Mouse (Mus musculus): Measurements from ENCODE around the gene Akr1c12. TPM values are rescaled to one million over a fixed set of nuclear protein-coding genes. Genes with fewer than 3 reads are reported as not detected.
"Not testable (repeated sequence)": the region's sequence is repeated elsewhere in the genome, so short reads cannot be mapped to it uniquely, and the experiment has no call there.

Akr1c12 gene
- polyA plus RNA-seq, 1 experiment from 2014 or later, result 215 TPM

GRCm38 (mm10) chr13:4277526-4277925 lies 1.7 kb downstream of the Akr1c12 start:
- H3K27ac ChIP-seq (ENCODE audit: low read depth, low read length), result no peak overlapping the region
- H3K4me1 ChIP-seq (replicated peaks; ENCODE audit: control insufficient read depth, insufficient read depth, low read length), result no peaks in the 10 kb centered on the region
- H3K4me2 ChIP-seq (replicated peaks; ENCODE audit: low read depth), result peak overlapping the region; percentile 62
- H3K36me3 ChIP-seq (ENCODE audit: control insufficient read depth, insufficient read depth), result 0 out of 2 replicates have a peak, but pooled peaks cover 4% of the 10 kb centered on the region
- no peaks in the 10 kb centered on the region for H3K27me3 ChIP-seq (replicated peaks; ENCODE audit: control insufficient read depth, insufficient read depth, low read length)
- WGBS, result 60% methylated on average over 2 of the region's 2 CpGs
- TF ChIP-seq CTCF (IDR thresholded peaks at IDR 0.05; ENCODE audit: low read depth), result no peak
- no peaks in the 10 kb centered on the region for H3K9me3 ChIP-seq (ENCODE audit: control insufficient read depth)
- no peak overlapping the region for H3K4me3 ChIP-seq (ENCODE audit: low read depth, low read length)
- no peak for ATAC-seq
- no peak overlapping the region for H3K9ac ChIP-seq (ENCODE audit: low read depth, low read length)

DNA sequence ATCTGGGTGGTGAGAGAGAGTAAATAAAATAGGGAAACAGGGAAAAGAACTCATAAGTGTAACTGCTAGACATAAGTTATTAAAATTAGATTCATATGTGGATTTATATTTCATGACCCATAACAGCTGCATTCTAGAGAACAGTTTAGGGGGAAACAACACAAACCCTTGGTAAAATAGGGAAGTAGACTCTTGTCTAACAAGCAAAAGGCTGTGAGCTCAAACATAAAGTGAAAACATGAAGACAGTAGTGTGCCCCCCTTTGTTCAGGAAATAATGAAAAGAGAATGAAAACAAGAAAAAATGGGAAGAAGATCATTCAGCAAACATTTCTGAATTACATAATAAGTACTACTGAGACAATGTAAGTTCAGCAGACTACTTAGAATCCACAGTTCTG lies 8.4 kb downstream of the Akr1c12 start:
- Histone ChIP-seq H3K4me2 (replicated peaks; ENCODE audit: low read depth) (no peak overlapping the region), H3K36me3 (ENCODE audit: control insufficient read depth, insufficient read depth) (0 out of 2 replicates have a peak, but pooled peaks cover 9% of the 10 kb centered on the region), H3K4me3 (ENCODE audit: low read depth, low read length) (no peak overlapping the region), H3K4me1 (replicated peaks; ENCODE audit: control insufficient read depth, insufficient read depth, low read length) (no peaks in the 10 kb centered on the region), H3K9ac (ENCODE audit: low read depth, low read length) (no peak overlapping the region), H3K27ac (ENCODE audit: low read depth, low read length) (no peak overlapping the region), H3K9me3 (ENCODE audit: control insufficient read depth) (no peaks in the 10 kb centered on the region), H3K27me3 (replicated peaks; ENCODE audit: control insufficient read depth, insufficient read depth, low read length) (no peaks in the 10 kb centered on the region)
- TF ChIP-seq CTCF (IDR thresholded peaks at IDR 0.05; ENCODE audit: low read depth), result no peak
- no peak for ATAC-seq

DNA sequence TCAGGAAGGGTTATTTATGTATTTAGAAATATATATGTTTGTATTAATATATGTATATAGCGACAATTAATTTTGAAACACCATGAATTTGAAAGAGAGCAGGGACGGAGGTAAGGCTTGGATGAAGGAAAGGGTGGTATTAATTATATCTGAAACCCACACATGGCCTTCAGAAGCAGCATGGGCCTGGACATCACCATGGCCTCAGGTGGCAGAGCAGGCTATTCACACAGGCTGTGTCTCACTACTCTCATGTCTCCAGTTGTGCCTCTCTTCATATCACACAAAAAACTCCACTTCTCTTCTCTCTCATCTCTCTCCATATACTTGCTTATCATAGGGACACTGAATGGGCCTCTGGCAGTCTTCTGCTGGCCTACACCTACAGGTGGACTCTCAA lies 13.8 kb downstream of the Akr1c12 start:
- peak; percentile 39; the same call in 1 of the 2 replicates for ATAC-seq
- H3K36me3 ChIP-seq (ENCODE audit: control insufficient read depth, insufficient read depth); H3K4me1 ChIP-seq (replicated peaks; ENCODE audit: control insufficient read depth, insufficient read depth, low read length); H3K9ac ChIP-seq (ENCODE audit: low read depth, low read length); H3K4me2 ChIP-seq (replicated peaks; ENCODE audit: low read depth); H3K4me3 ChIP-seq (ENCODE audit: low read depth, low read length); H3K27me3 ChIP-seq (replicated peaks; ENCODE audit: control insufficient read depth, insufficient read depth, low read length); H3K9me3 ChIP-seq (ENCODE audit: control insufficient read depth); H3K27ac ChIP-seq (ENCODE audit: low read depth, low read length): not testable (repeated sequence)
- WGBS, result 85% methylated on average over 2 of the region's 2 CpGs

DNA sequence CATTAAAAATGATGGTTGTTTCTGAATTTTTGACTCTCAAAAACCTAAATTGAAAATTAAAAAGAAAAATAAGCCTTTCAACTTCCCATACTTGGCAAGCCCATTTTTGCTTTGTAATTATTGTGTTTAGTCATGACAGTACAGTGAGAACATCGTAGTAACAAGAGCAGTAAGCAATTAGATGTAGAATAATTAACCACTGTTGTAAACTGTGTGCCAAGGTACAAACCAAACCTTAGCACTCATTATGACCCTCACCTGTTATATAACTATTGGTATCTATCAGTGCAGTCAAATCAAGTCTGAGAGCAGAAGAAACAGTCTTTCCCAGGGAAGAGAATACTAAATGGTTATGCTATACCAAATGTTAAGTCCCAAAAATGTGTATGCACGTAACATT lies 14.2 kb downstream of the Akr1c12 start:
- Histone ChIP-seq H3K27ac (ENCODE audit: low read depth, low read length) (peak overlapping the region; percentile 78; the same call in 1 of the 2 replicates), H3K4me3 (ENCODE audit: low read depth, low read length) (no peak overlapping the region), H3K9me3 (ENCODE audit: control insufficient read depth) (no peaks in the 10 kb centered on the region), H3K4me1 (replicated peaks; ENCODE audit: control insufficient read depth, insufficient read depth, low read length) (peaks cover 4% of the 10 kb centered on the region; the same call in 1 of the 2 replicates), H3K27me3 (replicated peaks; ENCODE audit: control insufficient read depth, insufficient read depth, low read length) (no peaks in the 10 kb centered on the region), H3K4me2 (replicated peaks; ENCODE audit: low read depth) (no peak overlapping the region), H3K36me3 (ENCODE audit: control insufficient read depth, insufficient read depth) (0 out of 2 replicates have a peak, but pooled peaks cover 5% of the 10 kb centered on the region), H3K9ac (ENCODE audit: low read depth, low read length) (no peak overlapping the region)
- peak; percentile 99 for ATAC-seq
- no peak for TF ChIP-seq CTCF (IDR thresholded peaks at IDR 0.05; ENCODE audit: low read depth)
- WGBS, result 45% methylated on average over 2 of the region's 2 CpGs

DNA sequence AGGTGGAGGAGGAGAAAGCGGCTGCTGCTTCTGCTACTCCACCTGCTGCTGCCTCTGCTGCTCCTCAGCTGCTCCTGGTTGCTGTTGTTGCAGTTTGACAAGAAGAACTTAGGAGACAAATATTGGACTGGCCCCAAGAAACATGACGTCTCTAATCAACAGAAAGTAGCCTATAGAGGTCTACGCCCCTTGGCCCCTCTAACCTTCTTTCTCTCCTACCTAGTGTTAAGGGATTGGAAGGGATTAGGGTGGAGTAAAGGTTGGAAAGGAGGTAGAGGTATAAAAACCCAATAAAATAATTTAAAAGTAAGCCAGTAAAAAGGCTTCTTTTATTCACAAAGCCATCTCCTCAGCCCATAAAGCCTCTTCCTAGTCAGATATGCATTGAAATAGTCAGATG lies 14.6 kb downstream of the Akr1c12 start:
- WGBS, result 45% methylated on average over 3 of the region's 3 CpGs
- no peaks in the 10 kb centered on the region for H3K9me3 ChIP-seq (ENCODE audit: control insufficient read depth)
- H3K9ac ChIP-seq (ENCODE audit: low read depth, low read length), result no peak overlapping the region
- TF ChIP-seq CTCF (IDR thresholded peaks at IDR 0.05; ENCODE audit: low read depth), result no peak
- H3K36me3 ChIP-seq (ENCODE audit: control insufficient read depth, insufficient read depth), result 0 out of 2 replicates have a peak, but pooled peaks cover 5% of the 10 kb centered on the region
- H3K27ac ChIP-seq (ENCODE audit: low read depth, low read length), result peak overlapping the region; percentile 78
- H3K4me2 ChIP-seq (replicated peaks; ENCODE audit: low read depth), result no peak overlapping the region; the same call in 1 of the 2 replicates
- H3K27me3 ChIP-seq (replicated peaks; ENCODE audit: control insufficient read depth, insufficient read depth, low read length), result no peaks in the 10 kb centered on the region
- H3K4me1 ChIP-seq (replicated peaks; ENCODE audit: control insufficient read depth, insufficient read depth, low read length), result peaks cover 4% of the 10 kb centered on the region; the same call in 1 of the 2 replicates
- no peak overlapping the region for H3K4me3 ChIP-seq (ENCODE audit: low read depth, low read length)
- peak; percentile 76 for ATAC-seq

- Histone ChIP-seq H3K9ac (ENCODE audit: low read depth, low read length) (no peak overlapping the region), H3K4me3 (ENCODE audit: low read depth, low read length) (no peak overlapping the region), H3K9me3 (ENCODE audit: control insufficient read depth) (no peaks in the 10 kb centered on the region), H3K27ac (ENCODE audit: low read depth, low read length) (no peak overlapping the region), H3K4me2 (replicated peaks; ENCODE audit: low read depth) (no peak overlapping the region), H3K36me3 (ENCODE audit: control insufficient read depth, insufficient read depth) (no peaks in the 10 kb centered on the region), H3K4me1 (replicated peaks; ENCODE audit: control insufficient read depth, insufficient read depth, low read length) (no peaks in the 10 kb centered on the region), H3K27me3 (replicated peaks; ENCODE audit: control insufficient read depth, insufficient read depth, low read length) (no peaks in the 10 kb centered on the region)
- no peak for TF ChIP-seq CTCF (IDR thresholded peaks at IDR 0.05; ENCODE audit: low read depth)
- 65% methylated on average over 6 of the region's 6 CpGs for WGBS
- ATAC-seq, result peak; percentile 78
Measured at GRCm38 (mm10) chr13:4257349-4257748, 21.9 kb downstream of the Akr1c12 start.

DNA sequence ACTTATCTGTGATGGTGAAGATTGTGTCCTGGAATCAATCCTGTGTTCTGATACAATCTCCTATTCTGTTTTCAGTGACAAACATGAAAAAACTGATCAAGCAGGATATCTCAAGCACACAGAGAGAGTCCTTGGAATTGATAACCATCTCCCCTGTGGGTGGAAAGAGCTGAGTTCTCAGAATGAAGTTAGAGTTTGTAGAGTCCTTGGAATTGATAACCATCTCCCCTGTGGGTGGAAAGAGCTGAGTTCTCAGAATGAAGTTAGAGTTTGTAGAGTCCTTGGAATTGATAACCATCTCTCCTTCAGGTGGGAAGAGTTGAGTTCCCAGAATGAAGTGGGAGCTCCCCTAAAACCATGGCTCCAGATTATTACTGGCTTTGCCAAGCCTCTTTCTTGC lies 22.3 kb downstream of the Akr1c12 start:
- not testable (repeated sequence) for H3K27me3 ChIP-seq (replicated peaks; ENCODE audit: control insufficient read depth, insufficient read depth, low read length); H3K4me1 ChIP-seq (replicated peaks; ENCODE audit: control insufficient read depth, insufficient read depth, low read length); H3K4me3 ChIP-seq (ENCODE audit: low read depth, low read length); H3K27ac ChIP-seq (ENCODE audit: low read depth, low read length); H3K36me3 ChIP-seq (ENCODE audit: control insufficient read depth, insufficient read depth); ATAC-seq; H3K9ac ChIP-seq (ENCODE audit: low read depth, low read length); H3K4me2 ChIP-seq (replicated peaks; ENCODE audit: low read depth); H3K9me3 ChIP-seq (ENCODE audit: control insufficient read depth)
